Mouse (Mus musculus) lung, postnatal 25 days (tissue): ENCODE measurements around the gene Lmntd1.

Experiments used
- DNase-seq: peaks from one replicate; pipeline ENCODE4 v3.0.0; 2022; ENCODE audit warnings: low spot score

Lmntd1 gene

DNA sequence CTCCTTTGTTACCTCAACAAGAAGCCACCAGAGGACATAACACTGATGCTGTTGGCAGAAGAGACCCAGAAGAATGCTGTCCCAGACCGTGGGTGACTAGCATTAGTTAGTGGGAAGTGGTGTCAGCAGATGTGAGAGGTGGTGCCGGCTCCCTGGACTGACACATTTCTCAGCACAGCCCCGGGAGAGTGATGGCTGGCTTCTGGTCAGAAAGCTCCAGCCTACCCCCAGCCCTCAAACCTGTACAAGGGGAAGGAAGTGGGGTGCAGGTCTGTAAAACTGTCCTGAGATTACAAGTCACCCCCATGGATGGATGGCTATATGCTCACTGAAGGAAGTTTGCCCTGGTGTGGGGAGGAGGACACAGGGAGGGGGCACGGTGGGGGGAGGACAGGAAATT, 235.4 kb downstream of the Lmntd1 start:
- DNase-seq: no peak

DNA sequence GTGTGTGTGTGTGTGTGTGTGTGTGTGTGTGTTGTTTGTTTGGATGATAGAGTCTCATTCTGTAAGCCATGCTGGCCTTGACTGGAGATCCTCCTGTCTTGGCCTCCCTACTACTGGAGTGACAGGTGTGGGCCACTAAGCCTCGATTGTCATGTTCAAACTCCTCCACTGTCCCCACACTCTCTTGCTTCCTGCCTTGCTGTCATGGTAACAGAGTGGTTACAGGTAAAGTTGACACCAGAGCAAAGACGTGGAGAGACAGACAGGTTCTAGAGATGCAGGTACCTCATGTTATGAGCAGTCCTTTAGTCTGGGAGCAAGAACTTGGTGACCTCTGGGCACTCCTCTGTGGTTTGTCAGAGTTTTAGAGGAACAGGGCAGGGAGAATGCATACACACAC, 239.7 kb downstream of the Lmntd1 start:
- DNase-seq: no peak

DNA sequence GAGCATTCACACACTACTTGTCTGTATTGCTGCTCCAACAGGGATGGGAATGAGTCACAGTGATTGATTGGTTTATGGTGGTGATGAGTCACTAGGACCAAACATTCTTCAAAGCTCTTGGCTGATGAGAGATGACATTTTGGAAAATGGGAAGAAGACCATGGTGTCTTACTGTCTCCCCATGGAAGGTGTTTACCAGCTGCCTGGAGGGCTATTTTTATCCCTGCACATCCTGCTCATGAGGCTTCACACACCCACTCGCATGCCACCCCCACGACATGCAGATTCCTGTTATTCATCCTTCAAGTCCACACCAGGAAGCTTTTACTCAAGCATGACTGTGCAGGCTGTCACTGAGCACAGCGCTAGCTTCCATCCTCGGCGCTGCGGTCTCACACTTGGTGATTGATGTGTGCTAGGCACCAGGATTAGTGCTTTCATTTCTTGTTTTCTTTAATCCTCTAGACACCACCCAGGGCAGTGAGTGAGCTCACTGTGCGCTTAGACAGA, 240.4 kb downstream of the Lmntd1 start:
- no peak for DNase-seq

DNA sequence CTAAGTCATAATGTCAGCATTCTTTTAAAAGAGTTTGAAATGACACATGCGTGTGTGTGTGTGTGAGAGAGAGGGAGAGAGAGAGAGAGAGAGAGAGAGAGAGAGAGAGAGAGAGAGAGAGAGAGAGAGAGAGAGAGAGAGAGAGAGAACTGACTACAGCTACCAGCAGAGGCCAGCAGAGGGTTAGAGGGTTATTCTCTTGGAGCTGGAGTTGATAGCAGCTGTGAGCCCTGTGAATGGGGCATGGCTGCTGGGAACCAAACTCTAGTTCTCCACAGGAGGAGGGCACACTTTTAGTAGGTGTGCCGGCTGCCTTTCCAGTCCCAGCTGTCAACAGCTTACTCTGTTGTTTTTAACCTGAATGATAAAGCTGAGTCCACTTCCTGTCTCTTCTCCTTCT, 242.1 kb downstream of the Lmntd1 start:
- no peak for DNase-seq

- no peak for DNase-seq
Observed at GRCm38 (mm10) chr6:145371586-145371985, 242.5 kb downstream of the Lmntd1 start.

GRCm38 (mm10) chr6:145370302-145370701, 243.8 kb downstream of the Lmntd1 start:
- DNase-seq: no peak

- DNase-seq: no peak
Observed at GRCm38 (mm10) chr6:145369290-145369689, 244.8 kb downstream of the Lmntd1 start.

DNA sequence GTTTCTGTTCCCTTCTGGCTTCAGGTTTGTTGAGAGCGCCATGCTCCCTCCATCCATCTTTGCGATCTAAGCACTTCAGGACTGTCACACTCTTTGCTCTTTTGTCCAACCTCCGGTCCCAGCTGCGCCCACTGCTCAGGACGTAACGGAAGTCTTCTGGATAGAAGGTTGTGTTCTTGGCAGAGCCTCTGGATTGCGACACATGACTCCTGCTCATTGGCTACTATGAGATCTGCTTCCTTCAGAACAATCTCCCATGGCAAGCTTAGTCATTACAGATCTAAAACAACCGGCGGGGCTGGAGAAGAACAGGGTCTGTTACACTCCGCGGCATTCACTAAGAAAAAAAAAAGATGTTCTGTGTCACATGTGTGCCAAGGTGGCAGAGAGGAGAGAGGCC, 247.6 kb downstream of the Lmntd1 start:
- no peak for DNase-seq

GRCm38 (mm10) chr6:145363698-145364097, 250.4 kb downstream of the Lmntd1 start:
- DNase-seq: no peak

GRCm38 (mm10) chr6:145361109-145361694, 252.9 kb downstream of the Lmntd1 start:
- DNase-seq: peak; percentile 44

DNA sequence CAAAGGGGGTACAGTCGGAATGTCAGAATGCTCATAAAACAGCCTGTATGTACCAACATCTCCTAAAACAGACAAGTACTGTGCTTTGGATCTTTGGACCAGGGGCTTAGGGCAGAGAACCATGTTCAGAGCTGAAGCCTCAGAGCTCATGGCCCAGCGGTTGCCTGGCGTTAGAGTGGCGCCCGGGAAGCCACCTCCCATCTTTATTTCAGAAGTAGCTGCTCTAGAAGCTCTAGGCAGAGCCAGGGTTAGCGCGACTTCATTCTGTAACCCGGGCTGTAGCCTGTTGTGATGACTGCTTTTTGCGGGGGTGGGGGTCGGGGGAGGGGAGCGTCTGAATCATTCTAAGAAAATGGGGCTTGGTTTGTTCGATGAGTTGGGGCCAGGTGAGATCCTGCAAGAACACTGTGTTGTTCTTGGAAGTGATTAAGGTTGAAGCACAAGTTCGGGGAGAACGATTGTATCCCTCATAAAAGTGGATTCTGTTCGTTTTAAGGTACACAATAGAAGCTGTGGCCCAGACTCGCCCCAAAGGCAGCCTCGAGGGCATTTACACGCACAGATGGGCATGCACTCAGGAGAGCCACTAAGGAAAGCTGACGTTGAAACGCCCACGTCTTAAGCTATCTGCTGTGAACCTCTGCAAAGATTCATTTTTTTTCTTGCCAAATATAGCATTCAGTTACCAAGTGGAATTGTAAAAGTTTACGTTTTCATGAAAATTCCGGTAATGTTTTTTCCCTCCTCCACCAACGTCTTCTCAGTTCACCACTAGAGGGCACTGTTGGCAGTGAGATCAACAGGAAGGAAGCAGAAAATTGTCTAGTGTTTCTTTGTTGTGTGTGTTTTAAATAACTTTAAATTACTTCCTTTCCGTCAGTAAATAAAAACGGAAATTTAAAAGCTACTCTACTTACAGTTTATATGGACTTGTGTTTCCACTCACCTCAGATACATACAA, 254.4 kb downstream of the Lmntd1 start:
- peak; percentile 64 for DNase-seq

DNA sequence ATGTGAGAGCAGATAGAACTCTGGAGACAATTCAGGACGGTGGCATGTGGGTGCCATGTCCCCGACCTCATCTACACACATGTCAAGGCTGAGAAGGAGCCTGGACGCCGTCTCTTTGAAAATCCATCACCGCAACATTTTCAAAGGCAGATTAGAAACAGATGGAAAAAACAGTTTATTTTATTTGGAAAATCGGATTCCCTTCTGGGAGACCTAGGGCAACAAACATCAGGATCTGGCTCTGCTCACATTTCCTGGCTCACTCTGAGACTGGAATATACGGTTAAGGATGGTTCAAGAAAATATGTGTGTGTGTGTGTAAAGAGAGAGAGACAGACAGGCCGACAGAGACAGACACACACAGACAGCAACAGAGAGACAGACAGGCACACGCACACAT, 256.1 kb downstream of the Lmntd1 start:
- DNase-seq: no peak

- DNase-seq: no peak
Observed at GRCm38 (mm10) chr6:145353806-145354205, 260.3 kb downstream of the Lmntd1 start.

GRCm38 (mm10) chr6:145352705-145353104, 261.4 kb downstream of the Lmntd1 start:
- no peak for DNase-seq

DNA sequence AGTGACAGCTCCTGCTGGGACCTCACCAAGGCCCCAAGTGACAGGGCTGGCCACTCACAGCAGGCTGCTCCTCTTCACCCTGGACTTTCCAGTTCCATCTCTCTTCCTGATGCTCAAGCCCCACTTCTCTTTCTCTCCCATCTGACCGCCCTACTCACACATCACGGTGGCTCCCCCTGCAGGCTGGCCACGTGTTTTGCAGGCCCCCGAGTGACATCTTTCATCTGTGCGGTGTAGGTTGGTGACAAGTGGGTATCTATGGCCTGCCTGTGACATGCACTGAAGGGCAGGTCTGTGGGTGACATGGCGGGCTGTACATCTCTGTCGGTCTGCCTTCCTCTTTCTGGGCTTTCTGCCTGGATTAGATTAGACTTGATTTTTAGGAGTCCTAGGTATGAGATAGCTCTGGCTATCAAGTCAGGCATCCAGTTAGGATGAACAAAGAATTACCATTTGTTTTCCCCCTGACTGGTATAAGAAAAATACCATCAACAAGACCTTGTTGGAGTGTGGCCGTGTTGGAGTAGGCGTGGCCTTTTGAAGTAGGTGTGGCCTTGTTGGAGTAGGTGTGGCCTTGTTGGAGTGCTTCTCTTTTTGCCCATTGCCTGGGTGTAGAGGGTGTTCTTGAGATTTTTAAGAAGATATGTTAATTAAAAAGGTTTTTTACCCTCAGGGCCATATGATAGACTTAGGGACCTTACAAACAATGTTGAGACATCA, 265.8 kb downstream of the Lmntd1 start:
- no peak for DNase-seq

- no peak for DNase-seq
Observed at GRCm38 (mm10) chr6:145347641-145348040, 266.5 kb downstream of the Lmntd1 start.

DNA sequence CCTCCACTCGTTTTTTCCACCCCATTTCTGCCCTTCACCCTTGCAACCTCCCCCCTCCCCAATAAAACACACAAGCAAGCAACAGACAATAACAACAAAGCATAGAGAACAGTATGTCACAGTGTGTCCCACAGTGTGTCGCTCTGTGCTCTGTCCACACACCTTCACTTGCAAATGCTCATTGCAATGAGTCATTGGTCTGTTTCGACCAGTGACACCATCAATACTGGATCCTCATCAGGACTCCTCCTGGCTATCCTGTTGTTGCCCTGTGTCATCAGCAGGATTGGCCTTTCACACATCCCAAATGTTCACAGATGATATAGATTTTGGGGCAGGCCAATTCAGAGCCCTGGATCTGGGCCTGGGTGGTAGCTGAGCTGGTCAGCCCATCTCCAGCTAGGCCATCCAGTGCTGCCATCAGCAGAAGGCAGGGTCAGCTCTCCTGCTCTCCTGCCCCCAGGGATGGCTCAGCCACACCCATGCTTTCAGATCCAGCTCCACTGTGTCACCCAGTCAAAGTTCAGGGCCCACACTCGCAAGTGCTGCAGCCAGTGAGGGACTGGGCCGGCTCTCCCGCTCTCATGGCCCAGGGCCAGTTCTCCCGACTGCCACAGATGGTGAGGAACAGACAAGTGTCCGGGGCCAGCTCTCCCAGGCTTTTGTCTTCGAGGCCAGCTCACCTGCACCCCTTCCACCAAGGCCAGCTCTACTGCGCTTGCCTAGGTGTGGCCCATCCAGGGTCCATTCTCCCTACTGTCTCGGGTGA, 267.1 kb downstream of the Lmntd1 start:
- DNase-seq: no peak

DNA sequence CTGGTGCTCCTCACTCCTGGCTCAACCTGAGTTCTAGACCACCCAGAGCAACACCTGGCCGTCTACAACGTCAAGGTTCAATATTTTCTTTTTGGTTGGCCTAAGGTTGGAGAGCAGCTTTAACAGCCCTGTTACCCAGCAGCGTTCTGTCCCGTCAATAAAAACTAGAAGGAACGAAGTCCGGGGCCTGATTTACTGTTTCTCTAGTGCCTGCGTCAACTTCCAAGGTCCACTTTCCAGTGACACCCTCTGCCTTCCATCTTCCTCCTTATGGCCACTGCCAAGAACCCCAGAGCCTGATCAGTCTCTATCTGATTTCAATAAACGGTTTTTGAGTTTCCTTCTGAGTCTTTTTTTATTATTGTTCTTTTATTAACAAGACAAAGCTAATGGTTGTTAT, 267.8 kb downstream of the Lmntd1 start:
- no peak for DNase-seq

DNA sequence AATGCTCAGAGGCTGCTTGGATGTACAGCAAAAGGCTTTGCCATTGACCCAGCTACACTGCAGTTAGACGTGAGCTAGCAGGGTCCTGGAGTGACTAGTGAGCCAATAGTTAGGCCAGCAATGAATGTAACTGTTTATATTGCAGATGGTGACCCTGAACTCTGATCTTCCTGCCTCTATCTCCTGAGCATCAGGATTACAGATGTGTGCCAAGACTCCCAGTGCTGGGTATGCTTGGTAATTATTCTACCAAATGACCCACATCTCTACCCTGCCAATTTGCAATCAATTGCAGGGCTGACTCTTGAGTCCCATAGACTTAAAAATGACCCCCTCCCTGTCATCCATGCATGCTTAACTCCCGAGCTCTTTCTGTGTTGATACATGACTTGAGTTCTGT, 269.4 kb downstream of the Lmntd1 start:
- DNase-seq: no peak

DNA sequence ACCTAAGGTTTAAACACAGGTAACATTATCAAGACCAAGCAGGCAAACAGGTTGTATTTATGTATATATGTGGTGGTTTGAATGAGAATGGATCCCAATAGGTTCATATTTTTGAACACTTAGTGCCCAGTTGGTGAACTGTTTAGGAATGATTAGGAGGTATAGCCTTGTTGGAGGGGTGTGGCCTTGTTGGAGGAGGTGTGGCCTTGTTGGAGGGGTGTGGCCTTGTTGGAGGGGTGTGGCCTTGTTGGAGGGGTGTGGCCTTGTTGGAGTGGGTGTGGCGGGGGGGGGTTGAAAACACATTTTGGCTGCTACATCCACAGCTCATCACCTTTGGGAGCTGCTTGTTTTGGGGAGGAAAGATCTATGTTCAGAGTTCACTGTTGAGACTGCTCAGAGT, 270.7 kb downstream of the Lmntd1 start:
- DNase-seq: no peak

GRCm38 (mm10) chr6:145342836-145343235, 271.3 kb downstream of the Lmntd1 start:
- no peak for DNase-seq
